In the genomic region with DNA sequence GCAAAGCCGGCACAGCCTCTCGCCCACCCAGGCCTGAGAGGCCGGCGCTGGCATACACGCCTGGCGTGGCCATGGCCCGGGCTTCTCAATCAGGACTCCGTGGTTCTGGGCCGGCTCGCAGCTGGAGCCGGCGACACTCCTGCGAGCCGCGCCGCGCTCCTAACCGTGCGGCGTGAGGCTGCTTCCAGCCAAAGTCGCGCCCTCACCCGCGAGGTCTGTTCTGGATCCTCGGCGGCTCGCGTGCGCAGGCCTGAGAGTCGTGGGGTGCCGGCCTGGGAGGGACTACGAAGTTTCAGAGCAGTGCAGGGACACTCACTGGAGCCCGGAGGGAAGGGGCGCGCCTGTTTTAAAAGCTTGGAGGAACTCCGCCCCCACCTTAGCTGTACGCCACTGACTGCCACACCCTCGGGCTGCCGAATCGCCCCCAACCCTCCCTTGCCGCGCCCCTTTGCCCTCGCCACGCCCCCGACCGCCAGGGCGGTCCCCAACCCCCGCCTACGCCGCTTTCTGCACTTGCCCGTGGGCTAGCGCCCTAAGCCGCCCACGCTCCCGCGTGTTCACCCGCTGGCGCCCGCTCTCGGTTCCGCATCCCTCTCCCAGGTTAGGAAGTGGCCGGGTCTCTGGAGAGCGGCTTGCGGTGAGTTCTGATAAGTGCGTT, we compare ENCODE assay signal across 8 mouse cellular contexts. TPM values are rescaled to one million over a fixed set of nuclear protein-coding genes. Genes with fewer than 3 reads are reported as not detected.
DNase-seq lines count a peak whose midpoint lies in the region; ATAC-seq lines count a peak whose summit lies in the region.

A gene (minus strand): TSS at position 367 of the 658 bp plus-strand sequence.

- H3K4me2 ChIP-seq in forebrain, embryonic 11.5 days (ENCODE audit: low read depth, low read length, severe bottlenecking) = peak within 1 kb of the TSS; percentile 100

- peak within 1 kb of the TSS; percentile 58 for H3K4me3 ChIP-seq in forebrain, embryonic 11.5 days (ENCODE audit: low read depth, low read length)
- H3K4me3 ChIP-seq in megakaryocyte, embryonic 14.5 days (replicated peaks) = peak within 1 kb of the TSS; percentile 91

- peaks cover 2% of the 10 kb centered on the region; the same call in 1 of the 2 replicates for H3K4me1 ChIP-seq in forebrain, embryonic 11.5 days (replicated peaks; ENCODE audit: control insufficient read depth, insufficient read depth, low read length)
- peaks cover 34% of the 10 kb centered on the region for H3K4me1 ChIP-seq in megakaryocyte, embryonic 14.5 days

- peak; percentile 74 for ATAC-seq in forebrain, embryonic 11.5 days (replicated peaks; ENCODE audit: low FRiP score)
- ATAC-seq in erythroid progenitor cell, adult 5-6 weeks (replicated peaks; ENCODE audit: low FRiP score, poor library complexity, severe bottlenecking) = no peak

- H3K27me3 ChIP-seq in forebrain, embryonic 11.5 days (ENCODE audit: control insufficient read depth, insufficient read depth, low read length) = peaks cover 26% of the 10 kb centered on the region
- H3K27me3 ChIP-seq in megakaryocyte, embryonic 14.5 days (replicated peaks) = peaks cover 72% of the 10 kb centered on the region

- WGBS in forebrain, embryonic 11.5 days = under 1% methylated on average over 64 of the region's 65 CpGs

- DNase-seq in CD8-positive naive resting alpha-beta T cell, adult 2 months (ENCODE audit: low read depth in 2 of 2, low spot score in 2 of 2) = peak; percentile 30 to 48
- peak; percentile 72 to 89 for DNase-seq in adrenal gland, adult (ENCODE audit: inconsistent age in 2 of 2, low spot score in 1 of 2)
- DNase-seq in forebrain, embryonic 11.5 days (ENCODE audit: low spot score) = peak; percentile 82
- peak; percentile 14 for DNase-seq in heart, postnatal 25 days (ENCODE audit: low spot score)
- DNase-seq in left cerebral cortex, postnatal 14 days (ENCODE audit: low spot score in 2 of 2) = peak; percentile 26 to 32
- DNase-seq in skeletal muscle tissue, adult 2 months (ENCODE audit: low read depth, low spot score) = peak; percentile 4

- H3K27ac ChIP-seq in forebrain, embryonic 11.5 days (ENCODE audit: low read depth, low read length) = no peak within 1 kb of the TSS

- no peaks in the 10 kb centered on the region for H3K36me3 ChIP-seq in forebrain, embryonic 11.5 days (ENCODE audit: control insufficient read depth, insufficient read depth, low read length)
- H3K36me3 ChIP-seq in megakaryocyte, embryonic 14.5 days (replicated peaks; ENCODE audit: low read length) = no peaks in the 10 kb centered on the region

- intact Hi-C loops in heart, postnatal 25 days (cut with DNase I) = no loop called here
- intact Hi-C loops in left cerebral cortex, postnatal 14 days (cut with DNase I) = no loop called here

- no peaks in the 10 kb centered on the region for H3K9me3 ChIP-seq in forebrain, embryonic 11.5 days (ENCODE audit: control insufficient read depth, low read length)
- no peaks in the 10 kb centered on the region for H3K9me3 ChIP-seq in megakaryocyte, embryonic 14.5 days

- peak within 1 kb of the TSS; percentile 49 for H3K9ac ChIP-seq in forebrain, embryonic 11.5 days (ENCODE audit: low read length)

RNA-seq across cellular contexts. Expression of the gene that starts here (rescaled TPM):
- polyA plus RNA-seq in forebrain, embryonic 11.5 days (2014; fragmentation: Nextera tagmentation; extraction: Ambion mirVana) = 1.2 TPM in 2 replicates
- total RNA-seq in heart, postnatal 25 days (2021) = under 1 TPM; 0.36 to 0.55 TPM
- total RNA-seq in left cerebral cortex, postnatal 14 days (2021) = 1 to 10 TPM in 1 of 2 experiments, under 1 TPM in 1; 0.32 to 1.8 TPM
- 0.53 and 0.58 TPM in 2 replicates for polyA plus RNA-seq in megakaryocyte, embryonic 14.5 days (2012; ENCODE audit: insufficient read depth, low replicate concordance)
- not detected in 2 replicates for total RNA-seq in erythroid progenitor cell, adult 5-6 weeks (2015; ENCODE audit: low replicate concordance)
- total RNA-seq in erythroid progenitor cell, adult 5-6 weeks (2017; ENCODE audit: low replicate concordance) = not detected in 2 replicates

Comparison
In these comparisons a context has a peak if more than half of its experiments do, and no peak if none do; other contexts are left out.
1. Peak in DNase-seq in heart, postnatal 25 days; RNA of the gene not detected or under 1 TPM.
2. DNase-seq: peak in every context shown above with its lines; median percentile 82 in forebrain, embryonic 11.5 days; 80 in adrenal gland, adult; 39 in CD8-positive naive resting alpha-beta T cell, adult 2 months; 29 in left cerebral cortex, postnatal 14 days; 14 in heart, postnatal 25 days; 4 in skeletal muscle tissue, adult 2 months.